ENCODE assay signal across 1 mouse cellular context in the genomic region with DNA sequence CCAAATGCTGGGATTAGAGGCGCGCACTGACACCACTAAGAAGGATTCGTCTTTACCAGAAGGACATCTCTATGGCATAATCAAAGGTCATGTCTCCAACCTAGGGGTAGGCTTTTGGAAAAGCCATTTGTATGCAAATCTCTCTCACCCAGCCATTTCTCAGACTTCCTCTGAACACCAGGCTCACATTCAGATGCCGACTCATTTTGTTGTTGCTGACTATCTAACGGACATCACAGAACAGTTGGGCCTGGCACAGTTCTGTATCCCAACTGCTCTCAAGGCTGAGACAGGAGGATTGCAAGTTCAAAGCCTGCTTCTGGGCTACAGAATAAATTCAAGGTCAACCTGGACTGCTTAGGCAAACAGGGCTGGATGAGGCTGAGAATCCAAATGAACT.
TF ChIP-seq lines count a peak whose summit lies in the region.

No protein-coding gene starts in this region.

TF ChIP-seq in MEL, 35 proteins besides CTCF, POLR2A, EP300 and RAD21:
- TF ChIP-seq ZKSCAN1 (IDR thresholded peaks at IDR 0.05; ENCODE audit: low read depth, low read length), result no peak
- TF ChIP-seq KAT2A (conservative IDR thresholded peaks at IDR 0.05; ENCODE audit: low read depth, low read length), result no peak
- no peak for TF ChIP-seq ELF1 (IDR thresholded peaks at IDR 0.05; ENCODE audit: low read depth, low read length)
- TF ChIP-seq MYB (IDR thresholded peaks at IDR 0.05; ENCODE audit: low read depth, low read length), result peak; percentile 48; the same call in 1 of the 2 replicates
- TF ChIP-seq HCFC1 (IDR thresholded peaks at IDR 0.05; ENCODE audit: low read depth, low read length), result no peak
- no peak for TF ChIP-seq GATA1 (IDR thresholded peaks at IDR 0.05; ENCODE audit: low read depth, low read length)
- no peak for TF ChIP-seq NRF1 (IDR thresholded peaks at IDR 0.05; ENCODE audit: insufficient read depth, low read depth, low read length, poor library complexity, severe bottlenecking)
- TF ChIP-seq USF1 (IDR thresholded peaks at IDR 0.05; ENCODE audit: low read depth, low read length), result no peak
